ENCODE assay signal across 20 mouse cellular contexts in genomic region chr3:32337770-32338169, GRCm38 (mm10). TPM values are rescaled to one million over a fixed set of nuclear protein-coding genes. Genes with fewer than 3 reads are reported as not detected.
DNase-seq lines count a peak whose midpoint lies in the region; ATAC-seq and TF ChIP-seq lines count a peak whose summit lies in the region.
"Had no signal": no experiment of that assay in that cellular context is flagged by ENCODE, and none has a peak within 500 bp of the region (broad histone marks: within the 10 kb centered on the region; RNA-seq: fewer than 3 reads in every experiment).

No protein-coding gene starts in this region.

- peaks cover 22% of the 10 kb centered on the region for H3K4me1 ChIP-seq in heart, embryonic 12.5 days (replicated peaks)
- H3K4me1 ChIP-seq in heart, adult 2 months (ENCODE audit: control insufficient read depth, insufficient read depth, low read length), result no peaks in the 10 kb centered on the region; the same call in 1 of the 2 replicates
- peaks cover 8% of the 10 kb centered on the region; the same call in 1 of the 2 replicates for H3K4me1 ChIP-seq in lung, embryonic 16.5 days (replicated peaks; ENCODE audit: control insufficient read depth, insufficient read depth, low read length)
- H3K4me1 ChIP-seq in stomach, embryonic 16.5 days (ENCODE audit: control insufficient read depth, insufficient read depth, low read length), result no peaks in the 10 kb centered on the region
- no peaks in the 10 kb centered on the region for H3K4me1 ChIP-seq in midbrain, embryonic 11.5 days (ENCODE audit: control insufficient read depth, insufficient read depth, low read length)
- H3K4me1 ChIP-seq: embryonic facial prominence, embryonic 10.5 days; forebrain, embryonic 12.5 days; limb, embryonic 15.5 days had no signal

- no peak for TF ChIP-seq POLR2A in heart, adult 2 months (IDR thresholded peaks at IDR 0.05; ENCODE audit: insufficient read depth, low read depth, low read length)

- no peak overlapping the region for H3K4me2 ChIP-seq in heart, embryonic 12.5 days
- H3K4me2 ChIP-seq in lung, embryonic 16.5 days (ENCODE audit: low read depth, low read length), result no peak overlapping the region
- H3K4me2 ChIP-seq in stomach, embryonic 16.5 days (ENCODE audit: low read depth, low read length), result no peak overlapping the region
- H3K4me2 ChIP-seq in midbrain, embryonic 11.5 days, result no peak overlapping the region
- H3K4me2 ChIP-seq: forebrain, embryonic 12.5 days; limb, embryonic 15.5 days; neural tube, embryonic 13.5 days had no signal

- WGBS in heart, embryonic 12.5 days, result 67% methylated on average over 7 of the region's 7 CpGs
- 53% methylated on average over 7 of the region's 7 CpGs for WGBS in heart, adult 2 months
- 66% methylated on average over 7 of the region's 7 CpGs for WGBS in lung, embryonic 16.5 days
- WGBS in stomach, embryonic 16.5 days, result 69% methylated on average over 7 of the region's 7 CpGs
- WGBS in midbrain, embryonic 11.5 days, result 83% methylated on average over 7 of the region's 7 CpGs

- H3K4me3 ChIP-seq in heart, embryonic 12.5 days, result no peak overlapping the region
- no peak overlapping the region for H3K4me3 ChIP-seq in heart, adult 2 months
- no peak overlapping the region for H3K4me3 ChIP-seq in lung, embryonic 16.5 days (ENCODE audit: low read length)
- no peak overlapping the region for H3K4me3 ChIP-seq in stomach, embryonic 16.5 days (replicated peaks; ENCODE audit: low read length)
- no peak overlapping the region for H3K4me3 ChIP-seq in midbrain, embryonic 11.5 days (ENCODE audit: low read depth, low read length)
- H3K4me3 ChIP-seq: embryonic facial prominence, embryonic 10.5 days; forebrain, embryonic 12.5 days; layer of hippocampus, adult 2 months; limb, embryonic 15.5 days; neural tube, embryonic 13.5 days had no signal

- TF ChIP-seq EP300 in heart, adult 2 months (IDR thresholded peaks at IDR 0.05; ENCODE audit: insufficient read depth, low read depth, low read length), result no peak

- H3K79me2 ChIP-seq in heart, adult 2 months (replicated peaks; ENCODE audit: control insufficient read depth, insufficient read depth, low read length), result no peaks in the 10 kb centered on the region

- intact Hi-C loops in heart, adult 2 months (cut with DNase I), result no loop called here

- TF ChIP-seq CTCF in heart, adult 2 months (IDR thresholded peaks at IDR 0.05), result no peak

- peaks cover 27% of the 10 kb centered on the region for H3K36me3 ChIP-seq in heart, embryonic 12.5 days
- H3K36me3 ChIP-seq in heart, adult 2 months (ENCODE audit: control insufficient read depth, insufficient read depth, low read length), result no peaks in the 10 kb centered on the region
- peaks cover 3% of the 10 kb centered on the region; the same call in 1 of the 2 replicates for H3K36me3 ChIP-seq in lung, embryonic 16.5 days (ENCODE audit: control insufficient read depth, insufficient read depth, low read length)
- no peaks in the 10 kb centered on the region for H3K36me3 ChIP-seq in stomach, embryonic 16.5 days (ENCODE audit: control insufficient read depth, insufficient read depth, low read length)
- peaks cover 7% of the 10 kb centered on the region for H3K36me3 ChIP-seq in midbrain, embryonic 11.5 days (ENCODE audit: control insufficient read depth, insufficient read depth, low read length)

- peak overlapping the region; percentile 43; the same call in 1 of the 2 replicates for H3K27ac ChIP-seq in heart, embryonic 12.5 days (ENCODE audit: poor library complexity, severe bottlenecking)
- H3K27ac ChIP-seq in heart, adult 2 months, result no peak overlapping the region
- peak overlapping the region; percentile 29; the same call in 1 of the 2 replicates for H3K27ac ChIP-seq in lung, embryonic 16.5 days (ENCODE audit: low read length)
- peak overlapping the region; percentile 62 for H3K27ac ChIP-seq in stomach, embryonic 16.5 days (ENCODE audit: low read length)
- no peak overlapping the region for H3K27ac ChIP-seq in midbrain, embryonic 11.5 days (ENCODE audit: low read depth, low read length)
- H3K27ac ChIP-seq: embryonic facial prominence, embryonic 10.5 days; forebrain, embryonic 12.5 days; layer of hippocampus, adult 2 months; limb, embryonic 15.5 days; neural tube, embryonic 13.5 days had no signal

- H3K9me3 ChIP-seq in heart, embryonic 12.5 days (replicated peaks), result no peaks in the 10 kb centered on the region
- H3K9me3 ChIP-seq in lung, embryonic 16.5 days (ENCODE audit: control insufficient read depth, low read length), result no peaks in the 10 kb centered on the region
- H3K9me3 ChIP-seq in stomach, embryonic 16.5 days (replicated peaks; ENCODE audit: control insufficient read depth, low read length), result no peaks in the 10 kb centered on the region
- H3K9me3 ChIP-seq in midbrain, embryonic 11.5 days (ENCODE audit: control insufficient read depth, low read length), result no peaks in the 10 kb centered on the region
- H3K9me3 ChIP-seq: embryonic facial prominence, embryonic 10.5 days; forebrain, embryonic 12.5 days; limb, embryonic 15.5 days; neural tube, embryonic 13.5 days had no signal

- H3K27me3 ChIP-seq in heart, embryonic 12.5 days (replicated peaks), result no peaks in the 10 kb centered on the region
- H3K27me3 ChIP-seq in heart, adult 2 months (ENCODE audit: control insufficient read depth, insufficient read depth, low read length), result no peaks in the 10 kb centered on the region
- H3K27me3 ChIP-seq in lung, embryonic 16.5 days (ENCODE audit: control insufficient read depth, insufficient read depth, low read depth, low read length), result no peaks in the 10 kb centered on the region
- H3K27me3 ChIP-seq in stomach, embryonic 16.5 days (ENCODE audit: control insufficient read depth, insufficient read depth, low read length), result no peaks in the 10 kb centered on the region
- H3K27me3 ChIP-seq in midbrain, embryonic 11.5 days (ENCODE audit: control insufficient read depth, insufficient read depth, low read length), result no peaks in the 10 kb centered on the region
- H3K27me3 ChIP-seq: forebrain, embryonic 12.5 days; limb, embryonic 15.5 days; neural tube, embryonic 13.5 days had no signal

- ATAC-seq in heart, embryonic 12.5 days (ENCODE audit: insufficient number of reproducible peaks, low FRiP score), result no peak
- ATAC-seq in lung, embryonic 16.5 days (ENCODE audit: low read depth), result no peak
- peak; percentile 52; the same call in 1 of the 2 replicates for ATAC-seq in stomach, embryonic 16.5 days (ENCODE audit: insufficient read depth, low FRiP score)
- ATAC-seq in midbrain, embryonic 11.5 days (ENCODE audit: low FRiP score), result no peak
- ATAC-seq: hindbrain, embryonic 16.5 days; intestine, embryonic 16.5 days; liver, postnatal 0 days had no signal

- no peak for DNase-seq in heart, adult 2 months
- peak; percentile 9 to 12 for DNase-seq in kidney, adult 8-10 months
- no peak for DNase-seq in kidney, adult 18-20 months
- DNase-seq in lung, postnatal 10 days, result no peak
- DNase-seq in midbrain, embryonic 11.5 days (ENCODE audit: low spot score, missing footprints), result no peak
- DNase-seq: cerebellum, adult 9-10 months; layer of hippocampus, postnatal 36 days; liver, postnatal 0 days; midbrain, embryonic 14.5 days; thymus, adult 2 months had no signal

- no peak overlapping the region for H3K9ac ChIP-seq in heart, embryonic 12.5 days
- no peak overlapping the region for H3K9ac ChIP-seq in heart, adult 2 months (ENCODE audit: low read depth, low read length)
- H3K9ac ChIP-seq in lung, embryonic 16.5 days (ENCODE audit: low read length), result no peak overlapping the region
- no peak overlapping the region for H3K9ac ChIP-seq in stomach, embryonic 16.5 days (ENCODE audit: low read length)
- H3K9ac ChIP-seq in midbrain, embryonic 11.5 days (ENCODE audit: low read length), result no peak overlapping the region
- H3K9ac ChIP-seq: forebrain, embryonic 12.5 days; limb, embryonic 15.5 days; liver, postnatal 0 days; neural tube, embryonic 13.5 days had no signal

RNA-seq across cellular contexts. Expression of gene Zmat3, which starts 28.0 kb away (rescaled TPM):
- polyA plus RNA-seq in heart, embryonic 12.5 days (2016; fragmentation: Nextera tagmentation; extraction: Ambion mirVana), result 5.1 and 6.0 TPM in 2 replicates
- total RNA-seq in heart, adult 2 months (2021), result 1 to 10 TPM; 5.9 to 6.1 TPM
- 4.4 and 7.3 TPM in 2 replicates for polyA plus RNA-seq in heart, adult 2 months (2012; rRNA removed)
- 2.8 and 3.0 TPM in 2 replicates for polyA plus RNA-seq in lung, embryonic 16.5 days (2015; fragmentation: Nextera tagmentation; extraction: Ambion mirVana)
- polyA plus RNA-seq in stomach, embryonic 16.5 days (2015; fragmentation: Nextera tagmentation; extraction: Ambion mirVana), result 5.7 and 6.4 TPM in 2 replicates
- 10.7 and 12.1 TPM in 2 replicates for polyA plus RNA-seq in midbrain, embryonic 11.5 days (2014; fragmentation: Nextera tagmentation; extraction: Ambion mirVana)

RNA-seq across cellular contexts. Expression of gene Pik3ca, which starts 59.7 kb away (rescaled TPM):
- 8.7 and 10.2 TPM in 2 replicates for polyA plus RNA-seq in heart, embryonic 12.5 days (2016; fragmentation: Nextera tagmentation; extraction: Ambion mirVana)
- total RNA-seq in heart, adult 2 months (2021), result 10 to 100 TPM; 43.5 to 48.5 TPM
- polyA plus RNA-seq in heart, adult 2 months (2012; rRNA removed), result 6.5 and 13.4 TPM in 2 replicates
- 9.7 and 10.2 TPM in 2 replicates for polyA plus RNA-seq in lung, embryonic 16.5 days (2015; fragmentation: Nextera tagmentation; extraction: Ambion mirVana)
- polyA plus RNA-seq in stomach, embryonic 16.5 days (2015; fragmentation: Nextera tagmentation; extraction: Ambion mirVana), result 7.3 and 8.2 TPM in 2 replicates
- 12.7 and 14.0 TPM in 2 replicates for polyA plus RNA-seq in midbrain, embryonic 11.5 days (2014; fragmentation: Nextera tagmentation; extraction: Ambion mirVana)

Comparison
In these comparisons a context has a peak if more than half of its experiments do, and no peak if none do; other contexts are left out.
1. H3K27ac ChIP-seq: peak in heart, embryonic 12.5 days (single experiment), lung, embryonic 16.5 days (single experiment) and stomach, embryonic 16.5 days (single experiment); none in heart, adult 2 months (single experiment) and midbrain, embryonic 11.5 days (single experiment).
2. DNase-seq: peak in kidney, adult 8-10 months (2 of 2); none in heart, adult 2 months (0 of 2), kidney, adult 18-20 months (single experiment), lung, postnatal 10 days (single experiment) and midbrain, embryonic 11.5 days (single experiment).